ENCODE assay signal across 9 mouse cellular contexts in genomic region chr11:61410129-61410528, GRCm38 (mm10). TPM values are rescaled to one million over a fixed set of nuclear protein-coding genes. Genes with fewer than 3 reads are reported as not detected.
A peak's percentile ranks its signal among the peaks of the same experiment; 100 is the strongest.
DNase-seq lines count a peak whose midpoint lies in the region; ATAC-seq and TF ChIP-seq lines count a peak whose summit lies in the region.
"Had no signal": no experiment of that assay in that cellular context is flagged by ENCODE, and none has a peak within 500 bp of the region (broad histone marks: within the 10 kb centered on the region; RNA-seq: fewer than 3 reads in every experiment).

No protein-coding gene starts in this region.

- peak; percentile 51 for TF ChIP-seq CTCF in olfactory bulb, adult 2 months (IDR thresholded peaks at IDR 0.05; ENCODE audit: insufficient read depth, low read depth, low read length)

- H3K4me1 ChIP-seq in heart, embryonic 11.5 days (ENCODE audit: control insufficient read depth, insufficient read depth, low read length): no peaks in the 10 kb centered on the region
- H3K4me1 ChIP-seq in limb, embryonic 10.5 days: no peaks in the 10 kb centered on the region
- H3K4me1 ChIP-seq in olfactory bulb, adult 2 months (ENCODE audit: control insufficient read depth, insufficient read depth, low read length): no peaks in the 10 kb centered on the region
- H3K4me1 ChIP-seq: neural tube, embryonic 13.5 days had no signal

- no peak overlapping the region for H3K4me2 ChIP-seq in heart, embryonic 11.5 days
- H3K4me2 ChIP-seq: neural tube, embryonic 13.5 days had no signal

- no peak overlapping the region for H3K4me3 ChIP-seq in heart, embryonic 11.5 days (ENCODE audit: low read depth, low read length)
- no peak overlapping the region for H3K4me3 ChIP-seq in limb, embryonic 10.5 days
- H3K4me3 ChIP-seq in olfactory bulb, adult 2 months (ENCODE audit: insufficient read depth, low read depth, low read length): no peak overlapping the region
- H3K4me3 ChIP-seq: neural tube, embryonic 13.5 days had no signal

- DNase-seq in heart, adult 11 months: peak; percentile 94
- peak; percentile 83 to 84 for DNase-seq in adrenal gland, postnatal 36 days
- DNase-seq in induced T-regulatory cell, adult 2 months (ENCODE audit: low read depth): peak; percentile 86
- peak; percentile 93 for DNase-seq in limb, embryonic 10.5 days (ENCODE audit: low spot score)
- DNase-seq in thymus, postnatal 0 days (ENCODE audit: low spot score): peak; percentile 58

- H3K9me3 ChIP-seq in heart, embryonic 11.5 days (replicated peaks; ENCODE audit: control insufficient read depth, low read length): no peaks in the 10 kb centered on the region
- H3K9me3 ChIP-seq in limb, embryonic 10.5 days (replicated peaks): no peaks in the 10 kb centered on the region
- H3K9me3 ChIP-seq: neural tube, embryonic 13.5 days had no signal

- peaks cover 2% of the 10 kb centered on the region; the same call in 1 of the 2 replicates for H3K27me3 ChIP-seq in heart, embryonic 11.5 days (ENCODE audit: control insufficient read depth, insufficient read depth, low read length)
- H3K27me3 ChIP-seq in limb, embryonic 10.5 days (ENCODE audit: low read depth, poor library complexity, severe bottlenecking): 0 out of 2 replicates have a peak, but pooled peaks cover 4% of the 10 kb centered on the region
- H3K27me3 ChIP-seq: neural tube, embryonic 13.5 days had no signal

- ATAC-seq in heart, embryonic 11.5 days (replicated peaks; ENCODE audit: insufficient number of reproducible peaks, low FRiP score, low TSS enrichment): no peak
- 0 out of 2 replicates have a peak, but pooled peaks have one; percentile 59 for ATAC-seq in erythroid progenitor cell, adult 5-6 weeks (replicated peaks; ENCODE audit: low FRiP score, poor library complexity, severe bottlenecking)

- no peak overlapping the region for H3K27ac ChIP-seq in heart, embryonic 11.5 days (ENCODE audit: low read depth, low read length)
- no peak overlapping the region for H3K27ac ChIP-seq in limb, embryonic 10.5 days
- no peak overlapping the region for H3K27ac ChIP-seq in olfactory bulb, adult 2 months (ENCODE audit: insufficient read depth, low read depth, low read length)
- H3K27ac ChIP-seq: neural tube, embryonic 13.5 days had no signal

- no peaks in the 10 kb centered on the region for H3K36me3 ChIP-seq in heart, embryonic 11.5 days (ENCODE audit: control insufficient read depth, insufficient read depth, low read length)
- H3K36me3 ChIP-seq in limb, embryonic 10.5 days: no peaks in the 10 kb centered on the region
- H3K36me3 ChIP-seq: neural tube, embryonic 13.5 days had no signal

- H3K9ac ChIP-seq in heart, embryonic 11.5 days (ENCODE audit: low read depth, low read length): no peak overlapping the region

- no peak for TF ChIP-seq POLR2A in olfactory bulb, adult 2 months (IDR thresholded peaks at IDR 0.05; ENCODE audit: insufficient read depth, low read depth, low read length)

- 0% methylated on average over 1 of the region's 1 CpGs for WGBS in heart, embryonic 11.5 days (ENCODE audit: insufficient replicate concordance)
- 0% methylated on average over 1 of the region's 1 CpGs for WGBS in limb, embryonic 10.5 days
- 0% methylated on average over 1 of the region's 1 CpGs for WGBS in olfactory bulb, adult 2 months

RNA-seq across cellular contexts. Expression of gene Slc47a1, which starts 32.0 kb away (rescaled TPM):
- polyA plus RNA-seq in heart, embryonic 11.5 days (2014; fragmentation: Nextera tagmentation; extraction: Ambion mirVana): 20.2 and 23.7 TPM in 2 replicates
- total RNA-seq in adrenal gland, postnatal 36 days (2021): 1 to 10 TPM in 1 of 2 experiments, under 1 TPM in 1; 0.56 to 1.8 TPM
- total RNA-seq in erythroid progenitor cell, adult 5-6 weeks (2015; ENCODE audit: low replicate concordance): not detected in 2 replicates
- not detected in 2 replicates for total RNA-seq in erythroid progenitor cell, adult 5-6 weeks (2017; ENCODE audit: low replicate concordance)
- polyA plus RNA-seq in limb, embryonic 10.5 days (2016; fragmentation: Nextera tagmentation; extraction: Ambion mirVana): 0.05 and 0.13 TPM in 2 replicates
- not detected in 2 replicates for polyA plus RNA-seq in olfactory bulb, adult 2 months (2012; ENCODE audit: insufficient read depth, insufficient read length, low replicate concordance, missing spikeins)
- 1.3 and 1.7 TPM in 2 replicates for polyA plus RNA-seq in thymus, postnatal 0 days (2015; fragmentation: Nextera tagmentation; extraction: Ambion mirVana)
- polyA plus RNA-seq: neural tube, embryonic 13.5 days had no signal

RNA-seq across cellular contexts. Expression of gene Rnf112, which starts 43.8 kb away (rescaled TPM):
- polyA plus RNA-seq in heart, embryonic 11.5 days (2014; fragmentation: Nextera tagmentation; extraction: Ambion mirVana): 0.09 TPM in 1 of 2 replicates, not detected in the other
- 1 to 10 TPM; 1.1 to 1.3 TPM for total RNA-seq in adrenal gland, postnatal 36 days (2021)
- total RNA-seq in erythroid progenitor cell, adult 5-6 weeks (2015; ENCODE audit: low replicate concordance): not detected in 2 replicates
- not detected in 2 replicates for total RNA-seq in erythroid progenitor cell, adult 5-6 weeks (2017; ENCODE audit: low replicate concordance)
- 0.10 and 0.23 TPM in 2 replicates for polyA plus RNA-seq in limb, embryonic 10.5 days (2016; fragmentation: Nextera tagmentation; extraction: Ambion mirVana)
- polyA plus RNA-seq in olfactory bulb, adult 2 months (2012; ENCODE audit: insufficient read depth, insufficient read length, low replicate concordance, missing spikeins): not detected in 2 replicates
- not detected in 2 replicates for polyA plus RNA-seq in thymus, postnatal 0 days (2015; fragmentation: Nextera tagmentation; extraction: Ambion mirVana)
